Mouse (Mus musculus) cerebellum, adult 2 months (tissue): ENCODE results near the gene Pde4a.

Experiments used
- CTCF ChIP-seq: fragments of 200-500 bp; IDR thresholded peaks from 2 replicates; pipeline ENCODE4 v1.5.1; 2011; ENCODE audit warnings: low read depth, mild to moderate bottlenecking, control low read depth, low read length, moderate library complexity, borderline replicate concordance; ENCODE audit not compliant: insufficient read depth
- POLR2A ChIP-seq: fragments of 200-500 bp; IDR thresholded peaks from 2 replicates; pipeline ENCODE4 v1.6.1; 2011; ENCODE audit warnings: low read length, control low read depth, borderline replicate concordance; ENCODE audit not compliant: insufficient read depth

DNA sequence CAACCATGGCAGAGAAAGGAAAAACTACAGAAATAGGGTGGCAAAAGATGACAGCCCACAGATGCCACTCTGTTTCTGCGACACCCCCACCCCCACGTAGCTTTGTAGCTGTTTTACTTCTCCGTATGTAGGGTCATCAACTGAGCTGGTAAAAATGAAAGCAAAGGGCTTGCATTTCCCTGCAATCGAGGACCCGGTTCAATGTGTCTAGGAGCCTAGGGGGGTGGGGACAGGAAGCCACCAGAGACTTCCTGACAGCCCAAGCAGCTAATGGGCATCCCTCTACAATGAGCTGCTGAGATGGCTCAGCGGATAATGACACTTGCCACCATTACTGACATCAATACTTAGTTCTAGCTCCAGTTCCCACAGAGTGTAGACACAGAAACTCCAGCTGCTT, 29.1 kb upstream of the Pde4a start:
- TF ChIP-seq CTCF, result no peak
- TF ChIP-seq POLR2A, result no peak
